Mouse (Mus musculus): Measurements from ENCODE around the gene Erp44.

Erp44 gene

GRCm38 (mm10) chr4:48239046-48239445 lies 40.3 kb downstream of the Erp44 start:
- DNase-seq (ENCODE audit: low read depth, low spot score): no peak

GRCm38 (mm10) chr4:48236721-48237120 lies 42.6 kb downstream of the Erp44 start:
- DNase-seq (ENCODE audit: low read depth, low spot score): no peak

GRCm38 (mm10) chr4:48226800-48227199 lies 52.6 kb downstream of the Erp44 start:
- DNase-seq (ENCODE audit: low read depth, low spot score): no peak

- peak; percentile 80 for DNase-seq (ENCODE audit: low read depth, low spot score)
These were observed 53.8 kb downstream of the Erp44 start for GRCm38 (mm10) chr4:48225604-48226003.

- DNase-seq (ENCODE audit: low read depth, low spot score): peak; percentile 78
These were observed 54.2 kb downstream of the Erp44 start for GRCm38 (mm10) chr4:48225173-48225572.

- no peak for DNase-seq (ENCODE audit: low read depth, low spot score)
These were observed 75.8 kb downstream of the Erp44 start for GRCm38 (mm10) chr4:48203564-48203963.

- DNase-seq (ENCODE audit: low read depth, low spot score): no peak
These were observed 80.9 kb downstream of the Erp44 start for GRCm38 (mm10) chr4:48198447-48198846.

GRCm38 (mm10) chr4:48197925-48198324 lies 81.4 kb downstream of the Erp44 start:
- DNase-seq (ENCODE audit: low read depth, low spot score): peak; percentile 16

GRCm38 (mm10) chr4:48182115-48182806 lies 97.1 kb downstream of the Erp44 start:
- no peak for DNase-seq (ENCODE audit: low read depth, low spot score)

- DNase-seq (ENCODE audit: low read depth, low spot score): no peak
These were observed 98.0 kb downstream of the Erp44 start for GRCm38 (mm10) chr4:48181366-48181765.

GRCm38 (mm10) chr4:48180922-48181321 lies 98.4 kb downstream of the Erp44 start:
- DNase-seq (ENCODE audit: low read depth, low spot score): no peak

GRCm38 (mm10) chr4:48175666-48176065 lies 103.7 kb downstream of the Erp44 start:
- no peak for DNase-seq (ENCODE audit: low read depth, low spot score)

- no peak for DNase-seq (ENCODE audit: low read depth, low spot score)
These were observed 115.5 kb downstream of the Erp44 start for GRCm38 (mm10) chr4:48163851-48164250.

GRCm38 (mm10) chr4:48160386-48160785 lies 119.0 kb downstream of the Erp44 start:
- DNase-seq (ENCODE audit: low read depth, low spot score): no peak

- no peak for DNase-seq (ENCODE audit: low read depth, low spot score)
These were observed 123.5 kb downstream of the Erp44 start for GRCm38 (mm10) chr4:48155864-48156263.

GRCm38 (mm10) chr4:48153229-48153628 lies 126.1 kb downstream of the Erp44 start:
- no peak for DNase-seq (ENCODE audit: low read depth, low spot score)

GRCm38 (mm10) chr4:48149492-48149891 lies 129.9 kb downstream of the Erp44 start:
- DNase-seq (ENCODE audit: low read depth, low spot score): no peak

Data from 3T3-L1 (cell line).